Mouse (Mus musculus) cerebellum, adult 9-11 months (tissue): Measurements from ENCODE around the gene Lactb.

Source experiments
- DNase-seq: peaks from one replicate; pipeline ENCODE4 v3.0.0; 2022

The Lactb gene

DNA sequence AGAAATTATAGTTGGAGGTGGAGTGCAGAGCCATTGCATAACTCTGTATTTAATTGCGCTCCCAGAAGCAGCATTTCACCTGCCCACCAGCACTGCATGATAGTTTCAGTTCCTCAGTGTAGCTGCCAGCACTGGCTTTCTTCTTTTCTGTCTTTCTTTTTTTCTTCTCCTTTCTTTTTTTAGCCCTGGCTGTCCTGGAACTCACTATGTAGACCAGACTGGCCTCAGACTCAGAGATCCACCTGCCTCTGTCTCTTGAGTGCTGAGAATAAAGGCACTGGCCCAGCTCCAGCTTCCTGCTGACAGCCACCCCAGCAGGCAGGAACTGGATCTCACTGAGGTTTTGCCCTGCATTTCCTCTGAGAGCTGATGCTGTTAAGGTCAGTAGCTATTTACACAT, 2.7 kb upstream of the Lactb start:
- DNase-seq: peak; percentile 18

DNA sequence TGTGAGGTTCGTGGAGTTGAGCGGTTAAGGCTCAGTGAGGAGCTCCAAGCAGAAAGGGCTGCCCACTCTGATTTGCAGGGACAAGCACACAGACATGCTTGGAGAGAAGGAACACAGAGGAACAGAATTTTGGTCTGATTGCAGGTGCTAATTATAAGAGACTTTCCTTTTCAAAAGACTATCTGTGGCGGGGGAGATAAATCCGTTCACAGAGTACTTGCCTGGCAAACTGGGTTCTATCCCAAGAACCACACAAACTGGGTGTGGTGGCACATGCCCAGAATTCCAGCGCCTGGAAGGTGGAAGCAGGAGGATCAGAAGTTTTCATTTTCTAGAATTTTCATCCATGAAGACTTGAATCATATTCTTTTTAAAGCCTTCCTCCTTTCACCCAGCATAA, 1.8 kb upstream of the Lactb start:
- no peak for DNase-seq

DNA sequence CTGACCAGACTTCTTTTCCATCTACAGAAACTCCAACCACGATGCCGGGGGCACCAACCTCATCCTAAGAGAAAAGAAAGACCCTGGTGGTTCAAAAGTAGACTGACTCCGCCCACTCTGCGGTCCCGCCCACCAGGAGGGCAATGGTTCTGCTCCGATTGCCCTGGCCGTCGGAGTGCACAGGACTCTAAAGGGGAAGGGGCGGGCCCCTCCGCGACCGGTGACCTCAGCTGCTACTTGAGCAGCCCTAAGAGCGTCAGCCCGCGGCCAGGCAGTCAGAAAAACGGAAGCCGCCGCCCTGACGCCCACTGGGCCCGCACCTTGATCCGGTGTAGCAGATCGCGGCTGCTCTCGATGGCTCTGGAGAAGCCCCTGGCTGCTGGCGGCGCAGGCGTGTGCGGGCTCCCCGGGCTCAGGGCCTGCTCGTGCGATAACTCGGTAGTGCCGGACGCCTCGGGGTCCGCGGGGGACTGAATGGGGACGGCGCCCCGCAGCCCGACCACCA, 511 bp downstream of the Lactb start:
- peak; percentile 77 for DNase-seq

DNA sequence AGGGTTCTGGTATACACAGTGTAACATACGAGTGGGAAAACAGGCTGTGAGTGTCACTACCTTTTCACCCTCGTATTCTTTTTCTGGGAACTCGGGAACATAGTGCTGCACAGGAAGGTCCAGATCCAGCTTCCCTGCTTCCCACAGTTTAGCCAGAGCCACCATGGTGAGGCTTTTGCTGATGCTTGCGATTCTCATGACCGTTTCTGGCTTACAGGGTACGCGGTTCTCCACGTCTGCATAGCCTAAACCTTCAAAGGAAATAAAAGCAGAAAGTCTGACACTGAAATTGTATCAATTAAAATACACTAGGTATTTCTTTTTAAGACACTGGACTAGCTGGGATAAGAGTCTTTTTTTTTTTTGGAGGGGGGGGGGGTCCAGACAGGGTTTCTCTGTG, 4.2 kb downstream of the Lactb start:
- no peak for DNase-seq

DNA sequence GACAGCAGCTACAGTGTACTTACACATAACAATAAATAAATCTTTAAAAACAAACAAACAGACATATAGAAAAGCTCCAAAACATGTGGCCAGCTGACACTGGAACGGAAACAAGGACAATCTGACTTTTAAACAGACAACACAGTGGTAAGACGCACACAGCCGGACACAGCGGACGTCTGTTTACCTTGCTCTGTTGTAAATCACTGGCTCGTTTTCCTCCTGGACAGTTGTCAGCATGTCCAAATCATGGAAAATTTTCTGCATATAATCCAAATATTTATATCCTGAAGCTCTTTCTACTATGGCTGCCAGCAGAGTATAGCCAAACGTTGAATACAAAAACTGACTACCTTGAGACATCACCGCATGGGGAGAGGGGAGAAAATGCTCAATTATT, 7.8 kb downstream of the Lactb start:
- DNase-seq: no peak

DNA sequence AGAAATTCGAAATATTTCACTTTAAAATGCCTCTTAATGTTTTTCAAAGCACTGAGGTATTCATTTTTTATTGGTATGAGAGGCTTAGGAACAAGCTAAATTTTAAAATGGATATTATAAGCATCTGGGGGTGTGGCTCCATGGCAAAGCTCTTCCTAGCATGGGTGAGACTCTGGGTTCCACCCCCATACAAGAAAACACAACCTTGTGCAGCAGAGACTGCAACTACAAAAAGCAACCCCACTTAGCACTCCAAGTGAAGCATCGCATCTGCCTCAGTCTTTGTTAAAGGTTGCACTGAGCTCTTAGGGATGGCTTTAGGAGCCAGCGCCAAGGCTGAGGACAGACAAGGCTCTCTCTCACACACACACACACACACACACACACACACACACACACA, 13.8 kb downstream of the Lactb start:
- DNase-seq: no peak

DNA sequence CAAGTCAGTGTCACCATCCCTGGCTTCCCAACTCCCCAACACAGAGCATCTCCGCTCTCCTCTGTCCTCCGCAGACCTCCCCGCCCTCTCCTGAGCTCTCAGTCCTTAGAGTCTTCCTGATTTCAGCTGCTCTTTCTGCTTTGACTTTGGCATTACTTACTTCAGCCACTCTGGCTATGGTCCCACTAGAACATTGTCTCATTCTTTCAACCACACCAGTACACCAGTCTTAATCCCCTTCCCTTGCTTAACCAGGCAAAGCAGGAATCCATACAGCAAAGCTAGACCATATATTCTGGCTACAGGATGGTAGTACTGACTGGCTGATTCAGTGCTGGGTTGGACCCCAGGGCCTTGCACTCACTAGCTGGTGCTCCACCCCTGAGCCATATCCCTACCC, 17.8 kb downstream of the Lactb start:
- DNase-seq: no peak

DNA sequence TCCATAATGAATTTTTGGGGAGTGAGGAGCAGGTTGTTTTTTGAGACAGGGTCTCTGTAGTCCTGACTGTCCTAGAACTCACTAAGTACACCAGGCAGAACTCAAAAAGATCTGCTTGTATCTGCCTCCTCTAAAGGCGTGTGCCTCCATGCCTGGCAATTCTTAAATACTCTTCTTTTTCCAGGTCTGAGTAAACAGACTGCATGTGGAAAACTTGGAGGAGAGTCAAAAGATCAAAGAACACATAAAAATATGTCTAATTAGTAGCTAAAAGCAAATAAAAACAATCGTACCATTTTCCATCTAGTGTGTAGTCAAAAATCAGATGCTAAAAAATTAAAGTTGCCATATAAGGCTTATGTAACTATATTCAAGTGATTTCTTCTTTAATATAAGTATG, 22.4 kb downstream of the Lactb start:
- no peak for DNase-seq

DNA sequence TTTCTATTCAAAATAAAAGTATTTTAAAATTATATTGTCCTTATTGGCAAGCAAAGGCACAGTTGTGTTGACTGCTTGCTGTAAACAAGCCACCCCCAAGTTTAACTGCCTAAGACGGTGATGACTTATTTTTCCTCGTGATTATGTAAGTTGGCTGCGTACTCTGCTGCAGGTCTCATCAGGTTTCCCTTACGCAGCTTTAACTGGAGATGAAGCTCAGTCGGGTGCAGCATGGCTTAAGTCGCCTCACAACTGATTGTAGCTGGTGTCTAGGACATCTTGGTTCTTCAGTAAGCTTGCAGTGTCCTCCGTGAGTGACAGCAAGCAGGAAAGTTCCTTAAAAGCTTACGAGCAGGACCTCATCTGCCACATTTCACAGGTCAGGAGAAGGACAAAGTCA, 23.0 kb downstream of the Lactb start:
- DNase-seq: no peak

DNA sequence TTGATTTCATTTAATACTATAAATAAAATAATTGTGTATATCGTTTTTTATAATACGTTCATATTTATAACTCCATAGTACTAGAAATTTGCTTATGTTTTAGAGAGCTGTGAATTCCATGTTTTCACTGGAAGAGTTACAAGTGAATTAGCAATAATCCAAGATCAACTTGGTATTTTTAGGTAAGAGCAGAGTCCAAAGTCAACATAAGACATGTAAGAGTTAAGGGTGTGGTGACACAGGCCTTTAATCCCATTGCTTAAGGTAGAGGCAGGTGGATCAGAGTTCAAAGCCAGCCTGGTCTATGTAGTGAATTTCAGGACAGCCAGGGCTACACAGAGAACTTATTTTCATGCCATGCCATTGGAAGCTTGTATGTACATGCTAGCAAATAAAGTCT, 26.7 kb downstream of the Lactb start:
- no peak for DNase-seq

DNA sequence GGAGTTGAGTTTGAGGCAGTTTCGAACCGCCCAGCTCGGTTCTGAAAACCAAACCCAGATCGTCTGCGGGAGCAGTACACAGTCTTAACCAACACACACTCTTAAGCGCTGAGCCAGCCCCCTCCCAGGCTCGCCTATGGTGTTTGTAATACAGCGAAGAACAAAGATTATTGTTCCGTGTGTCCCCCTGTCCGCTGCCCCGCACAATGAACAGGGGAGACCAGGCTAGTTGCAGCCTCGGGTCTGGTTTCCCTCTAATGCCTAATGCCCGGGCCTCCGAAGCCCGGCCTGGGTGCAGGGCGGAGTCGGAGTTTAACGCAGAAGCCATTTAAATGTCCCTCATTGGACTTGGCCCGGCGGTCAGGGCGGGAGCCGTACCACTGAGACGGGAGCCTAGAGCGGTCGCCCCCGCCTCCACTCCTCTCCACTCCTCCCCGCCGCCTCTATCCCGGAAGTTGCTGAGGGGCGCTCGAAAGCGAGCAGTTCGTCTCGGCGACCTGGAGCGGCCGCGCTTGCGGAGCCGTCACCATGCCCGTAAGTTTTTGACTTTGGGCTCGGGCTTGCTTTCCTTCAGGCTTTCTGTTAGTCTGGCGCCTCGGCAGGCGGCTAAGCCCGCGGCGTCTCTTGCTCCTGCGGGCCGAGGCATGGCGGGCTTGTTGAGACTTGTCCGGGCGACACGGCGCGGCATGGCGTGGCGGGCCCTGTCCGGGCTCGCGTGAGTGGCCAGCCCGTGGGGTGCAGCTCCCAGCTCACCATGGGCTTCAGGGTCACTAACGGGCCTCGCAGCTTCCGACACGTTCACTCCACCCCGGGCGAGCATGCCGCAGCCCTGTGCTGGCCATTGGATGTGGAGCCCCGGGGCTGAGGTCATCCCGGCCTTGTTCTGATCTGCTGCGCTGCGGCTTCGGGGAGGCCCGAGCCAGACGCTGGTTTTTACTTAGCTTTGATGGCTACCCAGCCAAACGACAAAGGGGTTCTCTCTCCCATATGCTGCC, 29.3 kb downstream of the Lactb start, which contains the start of gene Rps27l:
TSS of gene Rps27l (plus strand) at position 440 of the 995 bp plus-strand sequence.
- peak; percentile 94 for DNase-seq

DNA sequence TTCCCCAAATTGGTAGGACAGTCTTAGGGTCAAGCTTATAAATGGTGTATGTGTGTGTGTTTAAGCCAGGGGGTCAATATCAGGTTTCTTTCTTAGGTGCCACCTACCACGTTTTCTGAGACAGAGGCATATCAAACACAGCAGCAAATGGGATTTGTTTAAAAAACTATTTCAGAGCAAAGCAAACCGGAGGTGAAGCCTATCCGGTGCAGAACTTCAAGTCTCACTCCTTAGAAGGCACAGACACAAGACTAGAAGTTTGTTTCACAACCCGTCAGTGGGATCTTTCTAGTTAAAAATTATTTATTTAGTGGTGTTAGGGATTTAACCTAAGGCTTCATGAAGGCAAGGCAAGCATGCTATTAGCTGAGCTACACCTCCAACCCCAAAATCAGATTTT, 30.1 kb downstream of the Lactb start:
- no peak for DNase-seq

DNA sequence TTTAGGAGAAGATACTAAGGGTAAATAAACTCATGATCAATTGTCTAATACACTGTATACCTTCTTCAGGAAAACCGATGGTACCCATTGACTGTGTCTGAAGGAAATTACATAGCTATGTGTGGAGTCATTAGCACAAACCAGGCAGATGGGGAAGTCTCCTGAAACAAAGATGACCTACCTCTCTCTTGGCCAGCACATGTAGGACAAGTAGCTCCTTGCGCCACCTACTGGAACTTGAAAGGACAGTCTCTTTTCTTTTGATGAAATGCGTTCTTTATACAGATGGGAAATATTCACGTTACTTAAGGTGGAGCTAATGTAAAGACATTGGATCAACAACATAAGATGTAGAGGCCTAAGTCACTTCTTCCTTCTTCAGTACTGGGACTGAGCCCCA, 36.4 kb downstream of the Lactb start:
- peak; percentile 63 for DNase-seq

DNA sequence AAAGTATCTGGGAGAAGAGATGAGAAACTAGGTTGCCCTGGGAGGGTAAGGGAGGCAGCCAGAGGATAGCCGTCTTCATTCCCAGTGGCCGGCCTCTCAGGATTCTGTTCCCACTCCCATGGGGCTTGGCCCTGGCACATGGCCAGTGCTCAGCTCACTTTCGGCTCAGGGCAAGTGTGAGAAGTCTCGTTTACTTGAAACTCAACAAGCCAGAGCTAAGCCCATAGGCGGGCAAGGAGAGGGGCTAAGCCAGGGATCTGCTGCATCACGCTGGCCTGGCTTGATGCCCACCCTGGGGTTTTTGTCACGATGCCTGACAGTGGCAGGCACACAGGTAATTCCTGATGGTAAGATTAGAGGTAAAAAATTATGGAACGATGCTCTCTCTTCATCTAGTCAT, 37.8 kb downstream of the Lactb start:
- peak; percentile 53 for DNase-seq

DNA sequence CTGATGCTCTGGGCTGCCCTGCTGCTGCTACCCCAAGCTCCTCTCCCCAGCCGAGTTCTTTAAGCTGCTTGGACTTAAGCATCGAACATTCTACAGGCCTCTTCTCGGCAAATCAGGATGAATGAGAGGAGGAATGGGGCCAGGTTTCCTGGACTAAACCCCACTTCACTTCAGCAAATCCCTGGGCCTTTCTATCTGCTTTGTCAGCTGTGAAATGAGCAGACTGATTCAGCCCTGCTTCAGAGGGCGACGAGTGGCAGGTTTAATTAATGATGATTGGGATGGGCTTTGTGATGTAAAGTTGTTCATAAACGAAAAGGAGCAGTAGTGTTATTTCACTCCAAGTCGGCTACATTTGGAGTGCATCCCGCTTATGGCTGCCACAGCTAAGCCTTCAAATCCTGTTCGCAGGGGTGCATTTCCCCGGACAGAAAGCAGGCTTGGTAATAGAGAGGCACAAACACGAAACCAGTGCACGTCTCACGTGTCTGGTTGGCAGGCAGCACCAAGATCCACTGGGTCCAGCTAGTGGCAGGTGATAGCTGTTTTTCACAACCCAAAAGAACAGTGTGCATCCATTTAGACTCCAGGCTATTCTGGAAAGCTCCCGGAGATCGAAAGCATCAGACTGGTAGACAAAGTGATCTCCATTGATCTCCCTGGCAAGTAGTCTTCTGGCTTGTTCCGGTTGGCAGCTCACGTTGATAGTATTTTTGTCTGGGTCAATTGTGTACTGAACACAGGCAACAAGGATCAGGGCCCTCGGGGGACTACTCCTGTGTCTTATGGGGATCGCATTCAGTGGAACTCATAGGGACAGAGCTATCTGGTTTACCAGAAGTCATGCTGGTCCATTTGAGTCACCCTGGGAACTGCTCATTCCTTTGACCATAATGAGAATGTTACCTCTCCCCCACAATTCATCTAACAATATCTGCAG, 41.1 kb downstream of the Lactb start:
- DNase-seq: no peak

DNA sequence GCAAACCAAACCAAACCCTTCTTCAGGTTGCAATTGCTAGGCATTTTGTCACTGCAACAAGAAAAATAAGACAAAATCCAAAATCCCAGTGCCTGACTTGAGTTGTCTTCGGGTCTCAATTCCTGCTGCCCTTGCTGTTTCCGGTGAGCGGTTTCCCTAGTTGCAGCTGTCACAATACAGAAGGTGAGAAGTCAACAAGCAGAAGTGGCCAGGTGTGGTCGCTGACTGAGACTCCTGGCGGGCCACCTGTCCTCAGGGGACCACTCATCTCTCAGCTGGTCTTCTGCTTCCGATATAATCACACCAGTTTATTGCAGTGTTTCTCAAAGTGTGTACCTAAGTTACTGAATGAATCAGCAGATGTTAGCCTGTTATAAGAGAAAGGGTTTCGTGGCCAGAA, 44.9 kb downstream of the Lactb start:
- DNase-seq: no peak

DNA sequence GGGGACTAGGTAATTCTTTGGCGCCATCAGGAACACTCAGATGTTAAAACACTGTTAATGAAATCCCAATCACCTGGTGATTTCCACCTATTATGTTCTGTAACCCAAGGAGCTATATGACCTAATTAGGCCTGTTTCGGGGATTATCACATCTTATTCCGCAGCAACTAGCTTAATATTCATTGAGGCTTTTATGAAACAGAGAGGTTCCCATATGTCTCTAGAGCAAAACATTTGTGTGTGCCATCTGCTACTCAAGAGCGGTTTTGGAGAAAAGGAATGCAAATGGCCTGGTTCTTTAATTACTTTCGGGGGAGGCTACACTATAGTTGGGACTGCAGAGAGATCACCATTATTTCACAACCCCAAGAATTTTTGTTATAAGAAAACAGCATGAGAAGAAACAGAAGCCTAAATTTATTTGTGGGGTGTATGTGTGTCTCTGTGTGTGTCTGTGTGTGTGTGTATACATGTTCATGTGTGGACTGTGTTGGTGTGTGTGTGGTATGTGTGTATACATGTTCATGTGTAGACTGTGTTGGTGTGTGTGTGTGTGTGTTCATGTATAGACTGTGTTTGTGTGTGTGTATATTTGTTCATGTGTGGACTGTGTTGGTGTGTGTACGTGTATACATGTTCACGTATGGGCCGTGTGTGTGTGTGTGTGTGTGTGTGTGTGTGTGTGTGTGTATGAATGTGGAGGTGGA, 47.4 kb downstream of the Lactb start:
- DNase-seq: peak; percentile 75

DNA sequence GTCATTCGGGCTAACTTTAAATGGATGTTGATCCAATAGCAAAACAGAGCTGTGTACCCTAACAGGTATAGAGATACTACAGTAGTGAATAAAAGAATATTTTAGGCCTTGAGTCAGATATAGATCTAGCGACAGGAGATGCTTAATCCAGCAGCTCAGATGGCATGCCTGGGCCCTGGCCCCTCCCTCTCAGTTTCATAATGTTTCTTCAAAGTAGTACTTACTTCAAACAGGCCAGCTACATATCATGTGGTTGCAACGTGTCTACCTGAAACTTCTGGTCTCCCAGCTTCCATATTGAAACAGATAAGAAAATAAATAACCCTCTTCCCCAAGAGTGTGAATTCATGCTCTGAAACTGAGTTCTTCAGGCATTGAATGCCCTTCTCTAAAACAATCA, 49.4 kb downstream of the Lactb start:
- no peak for DNase-seq

DNA sequence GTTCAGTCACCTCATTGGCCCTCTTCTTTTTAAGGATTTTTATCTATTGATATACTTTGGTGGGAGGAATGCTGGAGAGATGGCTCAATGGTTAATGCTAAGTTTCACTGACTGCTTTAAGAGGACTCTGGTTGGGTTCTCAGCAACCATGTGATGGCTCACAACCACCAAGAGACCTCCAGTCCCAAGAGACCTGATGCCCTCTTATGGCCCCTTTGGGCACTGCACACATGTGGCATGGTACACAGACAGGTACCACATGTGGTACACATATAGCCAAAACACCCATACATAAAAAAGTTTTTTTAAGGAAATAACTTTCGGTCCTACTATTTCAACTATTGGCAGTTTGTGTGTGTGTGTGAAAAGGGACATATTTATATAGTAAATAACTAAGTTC, 53.2 kb downstream of the Lactb start:
- DNase-seq: no peak

DNA sequence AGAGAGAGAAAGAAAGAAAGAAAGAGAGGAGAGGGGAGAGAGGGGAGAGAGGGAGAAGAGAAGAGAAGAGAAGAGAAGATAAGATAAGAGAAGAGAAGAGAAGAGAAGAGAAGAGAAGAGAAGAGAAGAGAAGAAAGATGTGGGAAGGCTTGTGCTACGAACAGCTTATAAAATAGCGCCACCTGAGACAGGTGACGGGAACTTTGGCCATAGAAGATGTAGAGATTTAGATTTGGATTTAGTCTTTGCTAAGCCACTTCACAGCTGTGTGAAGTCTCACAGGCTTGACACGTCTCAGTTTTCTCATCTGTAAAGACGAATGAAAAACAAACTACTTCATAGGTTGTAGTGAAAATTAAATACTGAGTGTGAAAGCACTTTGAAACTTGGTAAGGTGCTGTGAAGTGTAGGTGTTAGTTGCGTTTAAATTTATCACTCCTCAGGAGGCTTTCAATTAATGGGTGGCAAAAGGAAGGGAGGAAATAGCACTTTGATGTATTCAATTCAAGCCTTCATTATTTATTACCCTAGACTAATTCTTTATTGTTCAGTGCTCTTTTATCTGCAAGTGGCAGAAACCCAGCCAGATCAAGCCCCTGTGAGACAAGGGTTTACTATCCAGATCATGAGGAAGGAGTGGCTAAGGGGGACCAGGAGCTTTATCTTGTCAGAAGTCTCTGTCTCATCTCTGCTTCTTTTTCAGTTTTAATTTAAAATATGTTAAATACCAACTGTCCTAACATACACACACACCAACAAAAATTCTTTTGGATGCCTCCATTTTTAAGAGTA, 54.6 kb downstream of the Lactb start:
- DNase-seq: no peak

DNA sequence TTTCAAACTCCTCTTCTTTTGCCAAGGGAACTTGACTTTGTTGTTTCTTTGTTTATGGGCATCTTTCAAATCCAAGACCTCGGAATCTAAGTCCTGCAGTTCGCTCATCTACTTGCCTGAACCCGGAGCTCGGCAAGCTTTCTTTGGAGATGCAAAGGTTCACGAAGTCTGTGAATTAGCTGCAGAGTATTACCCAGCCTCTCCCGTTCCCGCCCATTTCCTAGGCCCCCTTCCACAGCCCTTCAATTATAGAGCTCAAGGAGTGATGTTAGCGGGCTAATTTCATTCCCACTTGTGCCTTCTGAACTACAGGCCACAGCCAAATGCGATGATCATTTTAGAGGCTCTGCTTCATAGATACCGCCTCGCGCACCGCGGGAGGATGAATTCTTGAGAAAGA, 55.3 kb downstream of the Lactb start:
- peak; percentile 55 for DNase-seq

DNA sequence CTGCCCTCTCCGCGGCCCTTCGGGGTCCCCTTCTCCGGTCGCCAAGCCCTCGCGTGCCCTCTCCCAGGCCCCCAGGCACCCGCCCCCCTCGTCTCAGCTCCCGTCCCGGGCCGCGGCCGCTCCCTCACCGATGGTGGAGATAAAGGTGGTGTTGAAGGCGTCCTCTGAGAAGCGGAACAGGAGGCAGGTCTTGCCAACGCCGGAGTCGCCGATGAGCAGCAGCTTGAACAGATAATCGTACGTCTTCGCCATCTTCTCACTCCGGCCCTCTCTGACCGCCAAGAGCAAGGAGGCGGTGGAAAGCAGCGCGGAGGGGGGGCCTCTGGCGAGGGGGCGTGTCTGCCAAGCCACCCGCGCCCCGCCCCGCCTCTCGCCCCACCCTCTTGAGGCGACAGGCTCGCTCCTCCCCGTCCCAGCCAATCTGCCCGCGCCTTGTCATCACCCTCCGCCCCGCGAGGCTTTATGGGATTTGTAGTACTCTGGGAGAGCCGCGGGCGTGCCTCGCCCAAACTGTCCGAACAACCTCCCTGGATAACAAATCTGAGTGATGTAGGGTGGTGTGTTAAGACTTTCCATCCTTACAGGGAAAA, 55.8 kb downstream of the Lactb start, which contains the start of gene Rab8b:
TSS of gene Rab8b (minus strand) at position 306 of the 590 bp plus-strand sequence.
- DNase-seq: peak; percentile 96
